ENCODE assay signal across 11 mouse cellular contexts in the genomic region with DNA sequence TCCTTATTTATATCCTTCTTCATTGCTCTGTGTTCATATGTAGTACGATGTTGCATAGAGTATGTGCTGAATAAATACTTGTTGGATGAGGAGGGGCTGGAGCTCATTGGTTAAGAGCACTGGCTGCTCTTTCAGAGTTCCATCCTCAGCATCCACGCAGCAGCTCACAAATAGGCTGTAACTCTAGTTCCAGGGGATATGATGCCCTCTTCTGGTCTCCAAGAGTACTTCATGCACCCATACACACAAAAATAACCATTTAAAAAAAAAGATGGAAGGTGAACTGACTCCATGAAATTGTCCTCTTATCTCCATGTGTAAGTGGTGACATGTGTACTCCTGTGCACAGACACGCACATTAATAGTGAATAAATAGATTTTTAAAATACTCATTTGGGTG. TPM values are rescaled to one million over a fixed set of nuclear protein-coding genes. Genes with fewer than 3 reads are reported as not detected.
DNase-seq lines count a peak whose midpoint lies in the region; ATAC-seq and TF ChIP-seq lines count a peak whose summit lies in the region.
"Had no signal": no experiment of that assay in that cellular context is flagged by ENCODE, and none has a peak within 500 bp of the region (broad histone marks: within the 10 kb centered on the region; RNA-seq: fewer than 3 reads in every experiment).

No protein-coding gene starts in this region.

- peak; percentile 62 for TF ChIP-seq CTCF in stomach, postnatal 0 days (IDR thresholded peaks at IDR 0.05; ENCODE audit: low read depth)

- no peak for ATAC-seq in stomach, postnatal 0 days (ENCODE audit: low FRiP score, low TSS enrichment)

- WGBS in stomach, postnatal 0 days = 55% methylated on average over 3 of the region's 3 CpGs

- no peak overlapping the region for H3K27ac ChIP-seq in stomach, postnatal 0 days (replicated peaks)

- H3K4me2 ChIP-seq in stomach, postnatal 0 days (replicated peaks; ENCODE audit: low read depth) = no peak overlapping the region

- no peaks in the 10 kb centered on the region for H3K36me3 ChIP-seq in stomach, postnatal 0 days (ENCODE audit: control insufficient read depth, insufficient read depth, low read length)

- H3K9ac ChIP-seq in stomach, postnatal 0 days (ENCODE audit: low read length) = no peak overlapping the region

- no peaks in the 10 kb centered on the region for H3K4me1 ChIP-seq in stomach, postnatal 0 days (replicated peaks; ENCODE audit: control insufficient read depth, insufficient read depth)

- TF ChIP-seq EP300 in stomach, postnatal 0 days (optimal IDR thresholded peaks at IDR 0.05) = no peak

- no peaks in the 10 kb centered on the region for H3K9me3 ChIP-seq in stomach, postnatal 0 days (ENCODE audit: control insufficient read depth, low read length)
- H3K9me3 ChIP-seq: megakaryocyte, embryonic 14.5 days had no signal

- peak; percentile 30 for DNase-seq in kidney, adult 9 months
- DNase-seq in kidney, adult 18-20 months = no peak
- DNase-seq in thymus, postnatal 25 days = peak; percentile 2
- no peak for DNase-seq in thymus, postnatal 4 days
- peak; percentile 41 for DNase-seq in c-Kit-positive CD71-positive TER-119-positive erythroid progenitor cells, embryonic 14.5 days (ENCODE audit: low spot score)
- DNase-seq in stomach, postnatal 0 days (ENCODE audit: low spot score) = no peak
- DNase-seq in neural tube, embryonic 10.5 days (ENCODE audit: extremely low spot score, low spot score) = no peak
- DNase-seq in layer of hippocampus, postnatal 36 days = no peak
- DNase-seq: adrenal gland, postnatal 14 days; heart, adult 18-20 months had no signal

- no peak overlapping the region for H3K4me3 ChIP-seq in stomach, postnatal 0 days (ENCODE audit: low read depth, low read length)
- H3K4me3 ChIP-seq: megakaryocyte, embryonic 14.5 days had no signal

- H3K27me3 ChIP-seq in stomach, postnatal 0 days (ENCODE audit: control insufficient read depth, insufficient read depth, low read length) = no peaks in the 10 kb centered on the region
- H3K27me3 ChIP-seq: megakaryocyte, embryonic 14.5 days had no signal

RNA-seq across cellular contexts. Expression of a gene that starts 3.8 kb away (rescaled TPM):
- polyA plus RNA-seq in stomach, postnatal 0 days (2015; fragmentation: Nextera tagmentation; extraction: Ambion mirVana) = 20.0 and 20.9 TPM in 2 replicates
- 100 to 1,000 TPM in 1 of 2 experiments, 10 to 100 TPM in 1; 92.2 to 106 TPM for total RNA-seq in layer of hippocampus, postnatal 36 days (2021)

RNA-seq across cellular contexts. Expression of a gene that starts 28.7 kb away (rescaled TPM):
- polyA plus RNA-seq in stomach, postnatal 0 days (2015; fragmentation: Nextera tagmentation; extraction: Ambion mirVana) = 0.42 and 0.92 TPM in 2 replicates
- total RNA-seq in layer of hippocampus, postnatal 36 days (2021) = 10 to 100 TPM in 1 of 2 experiments, 1 to 10 TPM in 1; 7.3 to 10.3 TPM

RNA-seq across cellular contexts. Expression of a gene that starts 31.0 kb away (rescaled TPM):
- polyA plus RNA-seq in stomach, postnatal 0 days (2015; fragmentation: Nextera tagmentation; extraction: Ambion mirVana) = 17.3 and 18.2 TPM in 2 replicates
- total RNA-seq in layer of hippocampus, postnatal 36 days (2021) = 10 to 100 TPM; 26.7 to 27.4 TPM

RNA-seq across cellular contexts. Expression of a gene that starts 42.7 kb away (rescaled TPM):
- polyA plus RNA-seq in stomach, postnatal 0 days (2015; fragmentation: Nextera tagmentation; extraction: Ambion mirVana) = 21.5 and 23.0 TPM in 2 replicates
- 10 to 100 TPM; 14.3 to 16.0 TPM for total RNA-seq in layer of hippocampus, postnatal 36 days (2021)

RNA-seq across cellular contexts. Expression of a gene that starts 47.8 kb away (rescaled TPM):
- 21.2 and 22.0 TPM in 2 replicates for polyA plus RNA-seq in stomach, postnatal 0 days (2015; fragmentation: Nextera tagmentation; extraction: Ambion mirVana)
- 10 to 100 TPM; 79.8 to 82.6 TPM for total RNA-seq in layer of hippocampus, postnatal 36 days (2021)

Comparison
In these comparisons a context has a peak if more than half of its experiments do, and no peak if none do; other contexts are left out.
1. DNase-seq: peak in kidney, adult 9 months (single experiment), thymus, postnatal 25 days (single experiment) and c-Kit-positive CD71-positive TER-119-positive erythroid progenitor cells, embryonic 14.5 days (single experiment); none in kidney, adult 18-20 months (single experiment), thymus, postnatal 4 days (single experiment), stomach, postnatal 0 days (single experiment), neural tube, embryonic 10.5 days (single experiment) and layer of hippocampus, postnatal 36 days (0 of 2).